Mouse (Mus musculus): ENCODE data around the gene Pccb.

DNA sequence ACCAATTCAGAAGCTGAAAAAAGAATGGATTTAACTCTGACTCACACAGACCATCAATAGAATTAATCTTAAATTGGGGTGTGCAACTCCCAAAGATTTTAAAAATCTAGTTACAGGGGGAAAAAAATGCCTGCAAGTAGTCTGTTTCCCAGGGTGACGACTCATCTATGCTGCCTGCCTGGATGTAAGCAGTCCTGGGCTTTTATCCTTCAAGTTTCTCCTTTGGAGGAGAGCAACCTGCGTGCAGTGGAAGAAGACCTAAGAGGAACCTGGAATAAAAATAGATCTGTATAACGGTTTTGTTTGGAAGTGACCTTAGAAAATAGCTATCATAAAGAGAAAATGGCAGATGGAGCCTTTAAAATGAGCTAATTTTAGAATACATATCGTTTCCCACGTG is 37.8 kb upstream of the Pccb start:
- TF ChIP-seq CTCF (IDR thresholded peaks at IDR 0.05): no peak
- TF ChIP-seq EP300 (IDR thresholded peaks at IDR 0.05; ENCODE audit: insufficient read depth, low read depth, low read length): no peak

Measured in heart, adult 2 months (tissue).